Comparison of ENCODE assay signal across 8 mouse cellular contexts in genomic region chr13:59769296-59770163, GRCm38 (mm10). TPM values are rescaled to one million over a fixed set of nuclear protein-coding genes. Genes with fewer than 3 reads are reported as not detected.
DNase-seq lines count a peak whose midpoint lies in the region; ATAC-seq lines count a peak whose summit lies in the region.

TSS of gene Isca1 (minus strand) at chr13:59769810.

- peak within 1 kb of the TSS; percentile 96 for H3K27ac ChIP-seq in hindbrain, embryonic 13.5 days

- peak; percentile 96 for DNase-seq in NIH3T3 (ENCODE audit: low read depth)
- peak; percentile 99 to 100 for DNase-seq in cerebellum, postnatal 10 days
- DNase-seq in frontal cortex, postnatal 14 days (ENCODE audit: low spot score in 2 of 2), result peak; percentile 99 to 100
- peak; percentile 97 to 99 for DNase-seq in layer of hippocampus, postnatal 25 days (ENCODE audit: extremely low spot score in 1 of 2, low spot score in 1 of 2)
- DNase-seq in lung, postnatal 25 days (ENCODE audit: low spot score), result peak; percentile 99
- peak; percentile 98 for DNase-seq in retina, embryonic 14.5 days (ENCODE audit: low spot score)
- peak; percentile 98 for DNase-seq in thymus, postnatal 4 days

- peaks cover 26% of the 10 kb centered on the region for H3K36me3 ChIP-seq in hindbrain, embryonic 13.5 days

- peak within 1 kb of the TSS; percentile 90 for H3K9ac ChIP-seq in hindbrain, embryonic 13.5 days

- no peaks in the 10 kb centered on the region for H3K27me3 ChIP-seq in hindbrain, embryonic 13.5 days

- under 1% methylated on average over 84 of the region's 91 CpGs for WGBS in hindbrain, embryonic 13.5 days

- H3K4me2 ChIP-seq in hindbrain, embryonic 13.5 days, result peak within 1 kb of the TSS; percentile 80

- peak within 1 kb of the TSS; percentile 85 for H3K4me3 ChIP-seq in hindbrain, embryonic 13.5 days

- H3K9me3 ChIP-seq in hindbrain, embryonic 13.5 days, result no peaks in the 10 kb centered on the region

- peak; percentile 98 for ATAC-seq in hindbrain, embryonic 13.5 days (ENCODE audit: low FRiP score)

- peaks cover 49% of the 10 kb centered on the region for H3K4me1 ChIP-seq in hindbrain, embryonic 13.5 days (replicated peaks)

RNA-seq across cellular contexts. Expression of gene Isca1, which starts in this region (rescaled TPM):
- polyA plus RNA-seq in hindbrain, embryonic 13.5 days (2015; fragmentation: Nextera tagmentation; extraction: Ambion mirVana), result 159 and 160 TPM in 2 replicates
- 100 to 1,000 TPM; 129 to 152 TPM for total RNA-seq in layer of hippocampus, postnatal 25 days (2021)

Comparison
In these comparisons a context has a peak if more than half of its experiments do, and no peak if none do; other contexts are left out.
1. Peak in every context shown above with its lines: DNase-seq, ATAC-seq, H3K4me3 ChIP-seq and H3K27ac ChIP-seq.